Mouse (Mus musculus): ENCODE measurements around the gene Fam205c. TPM values are rescaled to one million over a fixed set of nuclear protein-coding genes. Genes with fewer than 3 reads are reported as not detected.

Gene Fam205c
- polyA plus RNA-seq, 1 experiment from 2014 or later, result not detected

Other genes with a start within 250 kb of the Fam205c start
- gene Gm2564, start 244.5 kb downstream of the Fam205c start, polyA plus RNA-seq (2016; fragmentation: Nextera tagmentation; extraction: Ambion mirVana), result 0.42 TPM in 1 of 2 replicates, not detected in the other
- not detected in 2 replicates for gene Ccl27b, start 219.0 kb downstream of the Fam205c start, polyA plus RNA-seq (2016; fragmentation: Nextera tagmentation; extraction: Ambion mirVana)
- gene Il11ra2, start 212.3 kb downstream of the Fam205c start, polyA plus RNA-seq (2016; fragmentation: Nextera tagmentation; extraction: Ambion mirVana), result not detected in 2 replicates
- gene 4930578G10Rik, start 138.7 kb downstream of the Fam205c start, polyA plus RNA-seq (2016; fragmentation: Nextera tagmentation; extraction: Ambion mirVana), result not detected in 2 replicates
- not detected in 2 replicates for gene Ccl19, start 117.7 kb downstream of the Fam205c start, polyA plus RNA-seq (2016; fragmentation: Nextera tagmentation; extraction: Ambion mirVana)
- gene Ccl21a, start 100.2 kb downstream of the Fam205c start, polyA plus RNA-seq (2016; fragmentation: Nextera tagmentation; extraction: Ambion mirVana), result 3.1 and 4.0 TPM in 2 replicates
- gene Fam205a1, start 20.3 kb downstream of the Fam205c start, polyA plus RNA-seq (2016; fragmentation: Nextera tagmentation; extraction: Ambion mirVana), result 0.06 TPM in 1 of 2 replicates, not detected in the other
- gene Gm12394, start 17.5 kb downstream of the Fam205c start, polyA plus RNA-seq (2016; fragmentation: Nextera tagmentation; extraction: Ambion mirVana), result 0.09 TPM in 1 of 2 replicates, not detected in the other
- gene Phf24, start 42.4 kb upstream of the Fam205c start, polyA plus RNA-seq (2016; fragmentation: Nextera tagmentation; extraction: Ambion mirVana), result 0.14 and 0.31 TPM in 2 replicates
- gene Dnajb5, start 75.6 kb upstream of the Fam205c start, polyA plus RNA-seq (2016; fragmentation: Nextera tagmentation; extraction: Ambion mirVana), result 6.6 and 7.4 TPM in 2 replicates
- gene 1700022I11Rik, start 95.4 kb upstream of the Fam205c start, polyA plus RNA-seq (2016; fragmentation: Nextera tagmentation; extraction: Ambion mirVana), result 0.46 and 0.78 TPM in 2 replicates
- gene Vcp, start 126.3 kb upstream of the Fam205c start, polyA plus RNA-seq (2016; fragmentation: Nextera tagmentation; extraction: Ambion mirVana), result 656 and 692 TPM in 2 replicates
- gene Fancg, start 136.3 kb upstream of the Fam205c start, polyA plus RNA-seq (2016; fragmentation: Nextera tagmentation; extraction: Ambion mirVana), result 18.4 and 20.6 TPM in 2 replicates
- 27.0 and 30.3 TPM in 2 replicates for gene Pigo, start 151.6 kb upstream of the Fam205c start, polyA plus RNA-seq (2016; fragmentation: Nextera tagmentation; extraction: Ambion mirVana)
- 344 and 353 TPM in 2 replicates for gene Stoml2, start 157.5 kb upstream of the Fam205c start, polyA plus RNA-seq (2016; fragmentation: Nextera tagmentation; extraction: Ambion mirVana)
- gene Fam214b, start 172.0 kb upstream of the Fam205c start, polyA plus RNA-seq (2016; fragmentation: Nextera tagmentation; extraction: Ambion mirVana), result 12.1 and 13.4 TPM in 2 replicates
- gene Unc13b, start 184.7 kb upstream of the Fam205c start, polyA plus RNA-seq (2016; fragmentation: Nextera tagmentation; extraction: Ambion mirVana), result 3.5 and 4.0 TPM in 2 replicates

All from limb, embryonic 12.5 days (tissue).